Mouse (Mus musculus) erythroblast, adult 5-6 weeks (primary cell): ENCODE measurements around the gene Prop1. TPM values are rescaled to one million over a fixed set of nuclear protein-coding genes. Genes with fewer than 3 reads are reported as not detected.

Source experiments
- ATAC-seq: replicated peaks from 2 replicates; pipeline ENCODE4 v1.8.0; 2016; ENCODE audit warnings: moderate number of reproducible peaks, mild to moderate bottlenecking, moderate TSS enrichment, inconsistent platforms; ENCODE audit not compliant: poor library complexity, low FRiP score, severe bottlenecking
- total RNA-seq, 2 experiments: library from RNA; stranded (forward) in 1 of 2; stranded (reverse) in 1 of 2; fragments of 150-400 nt in 1 of 2; fragments of 200-764, 138-1000 nt in 1 of 2; gene quantifications; 2 replicates each; pipeline versions ENCODE4 v1.2.3 to v1.2.4; 2015 to 2017; ENCODE audit warnings: low replicate concordance in 2 of 2

Gene Prop1
- total RNA-seq (2015; ENCODE audit: low replicate concordance) (not detected in 2 replicates), total RNA-seq (2017; ENCODE audit: low replicate concordance) (not detected in 2 replicates)

GRCm38 (mm10) chr11:50953665-50954064 is at the start of gene Prop1:
Gene Prop1, minus strand, starts transcription at chr11:50953765.
- no peak for ATAC-seq

- no peak for ATAC-seq
These were observed 49.7 kb upstream of the Prop1 start, which contains the start of gene Olfr51 for GRCm38 (mm10) chr11:51003296-51003695. Gene Olfr51, plus strand, starts transcription at chr11:51003596.

DNA sequence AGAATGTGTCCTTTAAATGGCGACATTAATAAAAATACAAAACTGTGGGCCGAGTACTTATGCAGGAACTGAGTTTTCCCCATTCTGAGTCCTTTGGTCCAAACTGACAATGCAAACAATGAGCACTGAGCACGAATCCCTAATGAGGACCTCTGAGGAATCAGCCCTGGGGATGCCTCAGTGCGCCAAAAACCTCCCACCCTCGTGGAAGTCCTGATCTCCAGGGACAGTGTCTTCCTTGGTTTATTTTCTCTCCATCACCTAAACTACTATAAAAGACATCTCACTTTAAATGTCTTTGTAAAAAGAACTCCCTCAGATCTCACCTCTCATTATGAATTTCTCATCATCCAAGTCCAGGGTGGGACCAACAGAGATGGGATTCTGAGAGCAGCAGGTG is 28.1 kb upstream of the Prop1 start, which contains the start of gene Olfr1377:
Gene Olfr1377, plus strand, starts transcription at position 301 of the 400 bp plus-strand sequence.
- ATAC-seq, result no peak

DNA sequence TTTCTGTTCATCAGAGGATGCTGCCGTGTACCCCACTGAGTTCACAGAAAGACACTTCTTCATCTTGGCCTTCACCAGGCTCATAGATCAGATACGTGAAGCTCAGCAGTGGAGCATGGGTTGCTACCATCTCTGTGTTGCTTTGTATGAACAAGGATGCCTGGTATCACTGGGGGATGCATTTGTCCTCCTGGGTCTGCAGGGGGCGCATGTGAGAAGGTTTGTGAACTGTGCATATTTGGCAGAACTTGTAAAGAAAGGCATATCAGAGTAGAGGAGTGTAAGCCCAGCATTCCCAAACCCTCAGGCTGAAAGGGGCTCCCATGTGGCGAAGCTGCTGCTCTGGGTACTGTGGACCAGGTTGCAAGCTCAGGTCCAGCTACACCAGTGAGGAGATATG is 23.7 kb upstream of the Prop1 start:
- no peak for ATAC-seq

DNA sequence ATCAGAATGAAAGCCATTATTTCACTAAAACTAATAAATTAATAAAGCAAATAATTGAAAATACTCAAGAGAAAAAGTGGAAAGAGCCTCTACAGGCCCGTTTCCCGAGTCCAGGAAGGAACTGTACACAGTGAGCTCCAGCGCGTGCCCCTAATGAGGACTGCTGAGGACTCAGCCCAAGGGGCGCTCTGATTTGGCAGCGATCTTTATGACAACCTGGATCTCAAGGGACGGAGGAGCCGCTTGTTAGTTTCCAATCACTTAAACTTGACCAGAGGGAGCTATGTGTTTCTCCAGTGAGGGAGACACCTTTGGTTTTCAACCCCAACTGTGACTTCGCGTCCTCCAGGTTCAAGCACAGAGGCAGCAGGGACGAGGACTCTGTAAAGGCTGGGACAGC is 12.7 kb upstream of the Prop1 start, which contains the start of gene Olfr1378:
Gene Olfr1378, plus strand, starts transcription at position 301 of the 400 bp plus-strand sequence.
- no peak for ATAC-seq

DNA sequence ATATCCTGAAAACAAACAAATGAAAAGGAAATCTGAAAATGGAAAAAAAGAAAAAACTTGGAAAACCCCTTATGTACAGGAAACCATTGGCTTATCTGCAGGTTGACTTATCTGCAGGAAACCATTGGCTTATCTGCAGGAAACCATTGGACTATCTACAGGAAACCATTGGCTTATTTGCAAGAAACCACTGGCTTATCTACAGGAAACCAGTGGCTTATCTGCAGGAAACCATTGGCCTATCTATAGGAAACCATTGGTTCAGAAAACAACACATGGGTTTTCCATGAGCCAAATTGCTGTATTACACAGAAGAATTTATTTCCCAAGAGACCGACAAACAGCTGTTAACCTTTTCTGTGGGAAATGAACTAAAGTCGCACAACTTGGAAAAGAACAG is 11.3 kb upstream of the Prop1 start:
- no peak for ATAC-seq

GRCm38 (mm10) chr11:50952290-50952689 is 1.3 kb downstream of the Prop1 start:
- ATAC-seq, result no peak

- no peak for ATAC-seq
These were observed 10.1 kb downstream of the Prop1 start, which contains the start of gene 4933414I15Rik for GRCm38 (mm10) chr11:50943506-50943905. Gene 4933414I15Rik, minus strand, starts transcription at chr11:50943765.

DNA sequence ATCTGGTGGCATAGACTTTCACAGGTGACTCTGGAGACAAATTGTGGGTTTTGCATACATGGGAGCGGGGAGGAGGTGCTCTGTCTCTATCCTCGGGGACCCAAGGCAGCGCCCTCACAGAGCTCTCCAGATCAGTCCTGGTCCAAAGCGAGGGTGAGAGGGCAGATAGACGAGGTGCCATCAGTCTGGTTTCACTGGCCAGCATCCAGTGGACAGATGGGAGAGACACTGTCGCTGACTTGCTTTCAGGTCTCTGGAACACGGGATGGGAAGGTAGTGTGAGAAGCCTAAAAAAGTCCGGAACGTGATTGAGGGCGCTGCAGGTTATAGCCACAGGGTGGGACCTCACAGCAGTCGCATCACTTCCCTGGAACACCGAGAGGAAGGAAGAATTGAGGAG is 11.2 kb downstream of the Prop1 start:
- ATAC-seq, result no peak

DNA sequence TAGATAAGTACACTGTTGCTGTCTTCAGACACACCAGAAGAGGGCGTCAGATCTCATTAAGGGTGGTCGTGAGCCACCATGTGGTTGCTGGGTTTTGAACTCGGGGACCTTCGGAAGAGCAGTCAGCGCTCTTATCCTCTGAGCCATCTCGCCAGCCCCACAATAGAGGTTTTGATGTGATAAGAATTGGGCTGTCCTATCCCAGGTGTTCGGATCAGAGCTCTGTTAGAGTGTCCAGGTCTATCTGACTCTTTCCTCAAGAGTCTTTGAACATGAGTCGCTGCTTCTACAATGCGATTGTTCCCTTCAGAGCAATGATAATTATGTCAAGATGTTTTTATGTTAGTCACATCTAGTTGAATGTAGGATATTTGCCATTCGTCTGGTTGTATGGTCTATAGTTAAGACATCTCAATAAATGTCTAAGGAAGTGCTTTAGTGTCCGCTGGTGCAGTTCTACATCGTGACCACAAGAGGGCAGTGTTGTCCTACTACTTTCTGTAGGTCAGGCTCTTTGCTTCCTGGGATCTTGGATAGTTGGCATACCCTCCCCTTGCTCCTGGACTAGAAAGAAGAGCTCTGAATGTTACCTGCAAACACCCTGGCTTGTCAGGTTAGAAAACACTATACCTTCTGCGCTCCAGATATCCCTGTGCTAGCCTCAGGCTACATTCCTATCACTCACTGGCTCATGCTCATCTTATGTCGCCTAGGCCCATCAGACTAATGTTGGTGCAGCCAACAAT is 13.8 kb downstream of the Prop1 start:
- no peak for ATAC-seq

GRCm38 (mm10) chr11:50938435-50938834 is 15.1 kb downstream of the Prop1 start:
- ATAC-seq, result no peak

GRCm38 (mm10) chr11:50932040-50932439 is 21.5 kb downstream of the Prop1 start:
- ATAC-seq, result no peak

DNA sequence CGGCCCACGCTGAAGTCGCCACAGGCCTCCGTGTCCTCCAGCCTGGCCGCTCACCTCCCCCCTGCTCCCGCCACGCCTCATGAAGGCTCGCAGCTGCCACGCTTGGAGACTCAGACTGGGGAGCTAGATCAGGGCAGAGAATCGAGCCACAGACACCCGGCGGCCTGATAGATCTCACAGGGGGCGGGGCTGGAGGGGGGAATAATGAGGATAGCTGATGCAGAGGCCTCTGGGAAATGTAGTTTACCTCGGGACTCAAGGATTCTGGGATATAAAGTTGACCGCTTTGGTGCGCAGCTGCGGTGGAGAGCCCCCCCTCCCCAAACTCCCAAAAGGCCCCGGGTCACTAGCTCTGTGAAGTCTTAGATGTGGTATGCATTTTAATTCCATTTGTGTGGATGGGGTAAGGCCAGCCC is 22.1 kb downstream of the Prop1 start, which contains the start of gene Zfp354b:
Gene Zfp354b, minus strand, starts transcription at position 183 of the 416 bp plus-strand sequence.
- no peak for ATAC-seq

DNA sequence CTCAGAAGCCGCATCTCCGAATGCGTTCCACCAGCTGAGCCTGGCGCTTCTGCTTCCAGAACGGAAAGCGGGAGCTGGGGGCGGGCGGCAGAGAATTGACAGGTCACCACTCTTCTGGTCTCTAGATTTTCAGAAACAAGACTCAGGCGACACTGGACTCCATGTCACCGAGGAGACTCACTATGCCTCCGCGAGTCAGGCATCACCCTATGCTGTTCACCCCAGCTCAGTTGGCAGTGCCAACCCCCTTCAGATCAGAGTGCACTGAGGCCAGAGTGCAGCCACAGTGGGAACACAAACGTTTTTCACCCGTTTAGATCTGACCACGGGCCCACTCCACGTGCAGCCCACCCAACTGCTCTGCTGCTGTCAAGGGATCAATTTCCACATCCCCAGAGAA is 22.5 kb downstream of the Prop1 start:
- ATAC-seq, result no peak

DNA sequence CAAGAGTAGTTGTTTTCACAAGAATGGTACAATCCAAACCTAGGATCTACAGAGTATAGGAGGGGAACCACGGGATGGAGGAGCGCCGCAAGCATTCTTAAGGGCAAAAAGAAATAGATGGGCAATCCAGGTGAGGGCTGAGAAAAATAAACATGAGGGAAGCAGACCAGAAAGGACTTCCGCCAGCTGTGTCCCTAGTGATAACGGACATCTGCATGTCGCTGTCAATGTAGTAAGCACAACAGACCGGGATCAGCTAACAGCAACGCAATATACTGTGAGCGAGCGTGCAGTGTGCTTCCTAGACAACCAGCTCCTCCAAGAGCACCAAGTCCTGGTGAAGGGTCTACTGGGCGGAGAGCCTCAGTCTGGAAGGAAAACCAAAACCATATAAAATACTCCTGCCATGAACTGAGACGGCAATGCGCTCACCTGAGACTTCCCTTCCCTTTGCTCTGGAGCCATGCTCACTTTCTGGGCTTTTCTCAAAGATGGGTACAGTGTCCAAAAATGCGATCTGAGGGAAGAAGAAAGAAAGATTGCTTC is 23.0 kb downstream of the Prop1 start:
- no peak for ATAC-seq

- ATAC-seq, result no peak
These were observed 37.8 kb downstream of the Prop1 start, which contains the start of gene Zfp2 for GRCm38 (mm10) chr11:50915671-50916320. Gene Zfp2, minus strand, starts transcription at chr11:50916165.

GRCm38 (mm10) chr11:50914461-50914860 is 39.1 kb downstream of the Prop1 start:
- ATAC-seq, result no peak

- no peak for ATAC-seq
These were observed 40.3 kb downstream of the Prop1 start for GRCm38 (mm10) chr11:50913301-50913700.

GRCm38 (mm10) chr11:50908136-50908535 is 45.4 kb downstream of the Prop1 start:
- no peak for ATAC-seq
